Mouse (Mus musculus) embryonic facial prominence, embryonic 14.5 days (tissue): ENCODE results near the gene Susd4. TPM values are rescaled to one million over a fixed set of nuclear protein-coding genes. Genes with fewer than 3 reads are reported as not detected.

Experiments used
- ATAC-seq: fragments of 200-750 bp; cut with Nextera tagmentation; 2 replicates; pipeline ENCODE4 v1.8.0; 2017; ENCODE audit warnings: low read depth, moderate number of reproducible peaks, moderate TSS enrichment
- DNase-seq: peaks from one replicate; pipeline ENCODE4 v3.0.0-alpha.2; 2015; ENCODE audit warnings: low spot score
- H3K27ac ChIP-seq: fragments of 300-500 bp; sonication (generic); replicated peaks from 2 replicates; pipeline ENCODE4 v1.5.1; 2014; ENCODE audit warnings: low read depth, mild to moderate bottlenecking, low read length, moderate library complexity
- H3K27me3 ChIP-seq: fragments of 300-500 bp; sonication (generic); replicated peaks from 2 replicates; pipeline ENCODE4 v1.6.1; 2014; ENCODE audit warnings: low read length; ENCODE audit not compliant: control insufficient read depth, insufficient read depth
- H3K36me3 ChIP-seq: fragments of 300-500 bp; sonication (generic); 2 replicates; pipeline ENCODE4 v1.6.1; 2014; ENCODE audit warnings: low read length, mixed read lengths; ENCODE audit not compliant: control insufficient read depth, insufficient read depth
- H3K4me1 ChIP-seq: fragments of 300-500 bp; sonication (generic); 2 replicates; pipeline ENCODE4 v1.6.1; 2014; ENCODE audit warnings: antibody characterized with exemption, low read length; ENCODE audit not compliant: control insufficient read depth, insufficient read depth
- H3K4me2 ChIP-seq: fragments of 300-500 bp; sonication (generic); 2 replicates; pipeline ENCODE4 v1.6.1; 2014; ENCODE audit warnings: low read depth, mild to moderate bottlenecking, low read length, moderate library complexity, mixed read lengths
- H3K4me3 ChIP-seq: fragments of 300-500 bp; sonication (generic); 2 replicates; pipeline ENCODE4 v1.5.1; 2014; ENCODE audit warnings: low read depth, mild to moderate bottlenecking, low read length
- H3K9ac ChIP-seq: fragments of 300-500 bp; sonication (generic); 2 replicates; pipeline ENCODE4 v1.6.1; 2014; ENCODE audit warnings: low read depth, mild to moderate bottlenecking, low read length, moderate library complexity, mixed read lengths
- H3K9me3 ChIP-seq: fragments of 300-500 bp; sonication (generic); 2 replicates; pipeline ENCODE4 v1.6.1; 2016; ENCODE audit warnings: low read length; ENCODE audit not compliant: control insufficient read depth
- WGBS: fragments of 180-500 bp; shearing (Covaris S2); extraction: QIAGEN DNeasy Blood & Tissue Kit; methylation state at CpG from one replicate; pipeline ENCODE4 v1.1.7; 2014; 5-methylcytosine and 5-hydroxymethylcytosine counted together
- polyA plus RNA-seq: library from polyadenylated mRNA; unstranded; fragments of >200 nt; fragmentation: Nextera tagmentation; extraction: Ambion mirVana; gene quantifications from 2 replicates; pipeline ENCODE4 v1.2.1, GENCODE M21; 2014

The Susd4 gene
- polyA plus RNA-seq, 1 experiment from 2014 or later, result 11.7 TPM

DNA sequence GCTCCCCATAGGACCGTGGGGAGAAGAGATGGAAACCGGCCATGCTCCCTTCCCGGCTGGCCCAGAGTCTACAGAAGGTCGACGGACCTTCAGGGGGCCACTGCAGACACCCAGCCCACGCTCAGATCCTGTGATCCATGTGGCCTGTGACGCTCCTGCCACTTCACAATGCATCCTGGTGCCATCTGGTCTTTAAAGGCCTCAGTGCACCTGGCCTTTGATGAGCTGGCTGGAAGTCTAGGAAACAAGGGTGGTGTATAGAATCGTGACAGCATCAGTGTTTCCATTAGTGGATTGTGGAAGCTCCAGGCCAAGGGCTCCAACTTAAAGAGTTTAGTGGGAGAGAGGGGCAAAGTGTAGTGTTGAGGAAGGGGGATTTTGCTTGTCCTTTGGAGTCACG lies 14.6 kb upstream of the Susd4 start, which contains the start of gene Ccdc185:
Ccdc185 (minus strand) TSS at position 101 of the 400 bp plus-strand sequence.
- no peak for DNase-seq
- Histone ChIP-seq H3K27me3 (no peaks in the 10 kb centered on the region), H3K9ac (no peak within 1 kb of the TSS), H3K36me3 (no peaks in the 10 kb centered on the region), H3K27ac (no peak within 1 kb of the TSS), H3K4me3 (no peak within 1 kb of the TSS), H3K4me1 (no peaks in the 10 kb centered on the region), H3K4me2 (no peak within 1 kb of the TSS), H3K9me3 (no peaks in the 10 kb centered on the region)
- ATAC-seq, result no peak
- WGBS, result 93% methylated on average over 9 of the region's 9 CpGs

- H3K4me3 ChIP-seq, result no peak overlapping the region
- no peaks in the 10 kb centered on the region for H3K27me3 ChIP-seq
- DNase-seq (no peak), ATAC-seq (no peak)
- no peak overlapping the region for H3K27ac ChIP-seq
- H3K36me3 ChIP-seq, result no peaks in the 10 kb centered on the region
- WGBS, result 75% methylated on average over 8 of the region's 8 CpGs
- no peak overlapping the region for H3K4me2 ChIP-seq
- H3K9me3 ChIP-seq, result no peaks in the 10 kb centered on the region
- no peak overlapping the region for H3K9ac ChIP-seq
- no peaks in the 10 kb centered on the region for H3K4me1 ChIP-seq
Measured at GRCm38 (mm10) chr1:182751301-182751700, 12.4 kb upstream of the Susd4 start.

DNA sequence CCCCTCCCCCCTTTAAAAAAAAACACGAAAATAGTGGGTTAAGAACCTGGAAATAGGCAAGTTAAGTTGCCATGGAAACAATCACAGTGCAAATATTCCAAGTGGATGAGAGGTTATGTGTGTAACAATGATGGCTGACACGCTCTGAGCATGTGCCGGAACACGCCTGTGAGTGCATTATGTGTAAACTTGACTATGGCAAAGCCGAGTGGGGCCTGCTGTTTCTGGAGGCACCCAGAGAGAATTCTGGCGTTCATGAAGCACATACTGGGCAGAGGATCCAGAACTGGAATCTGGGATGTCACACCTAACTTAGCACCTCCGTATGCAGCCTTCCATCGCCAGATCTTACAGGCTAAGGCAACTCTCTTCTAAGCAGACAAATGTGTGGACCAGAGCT lies 10.0 kb upstream of the Susd4 start:
- H3K4me1 ChIP-seq, result no peaks in the 10 kb centered on the region
- DNase-seq (no peak), ATAC-seq (no peak)
- 70% methylated on average over 8 of the region's 8 CpGs for WGBS
- no peaks in the 10 kb centered on the region for H3K9me3 ChIP-seq
- H3K27ac ChIP-seq, result no peak overlapping the region
- H3K4me2 ChIP-seq, result no peak overlapping the region
- H3K27me3 ChIP-seq, result no peaks in the 10 kb centered on the region
- no peak overlapping the region for H3K9ac ChIP-seq
- H3K4me3 ChIP-seq, result no peak overlapping the region
- H3K36me3 ChIP-seq, result no peaks in the 10 kb centered on the region

DNA sequence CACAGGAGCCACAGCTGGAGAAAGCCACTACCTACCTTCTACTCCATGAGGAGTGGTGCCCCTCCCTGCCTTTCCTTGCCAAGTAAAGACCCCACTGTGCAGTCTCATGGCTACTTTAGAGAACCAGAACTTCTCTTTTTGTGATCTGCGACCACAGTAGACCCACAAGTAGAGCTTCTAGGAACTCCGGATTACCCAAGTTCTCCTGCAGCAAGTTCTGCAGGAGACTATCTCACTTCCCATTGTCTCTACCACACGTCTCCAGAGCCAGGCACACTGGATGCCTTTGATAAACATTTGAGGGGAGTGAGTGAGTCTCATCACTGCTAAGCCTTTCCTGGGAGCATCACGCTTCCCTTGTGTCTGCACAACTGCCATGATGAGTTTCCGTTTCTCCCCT lies 8.8 kb upstream of the Susd4 start:
- H3K9me3 ChIP-seq, result no peaks in the 10 kb centered on the region
- no peaks in the 10 kb centered on the region for H3K27me3 ChIP-seq
- no peak overlapping the region for H3K27ac ChIP-seq
- no peak overlapping the region for H3K4me3 ChIP-seq
- no peak for DNase-seq
- H3K9ac ChIP-seq, result no peak overlapping the region
- no peak for ATAC-seq
- no peaks in the 10 kb centered on the region for H3K36me3 ChIP-seq
- no peaks in the 10 kb centered on the region for H3K4me1 ChIP-seq
- 82% methylated on average over 5 of the region's 5 CpGs for WGBS
- no peak overlapping the region for H3K4me2 ChIP-seq

DNA sequence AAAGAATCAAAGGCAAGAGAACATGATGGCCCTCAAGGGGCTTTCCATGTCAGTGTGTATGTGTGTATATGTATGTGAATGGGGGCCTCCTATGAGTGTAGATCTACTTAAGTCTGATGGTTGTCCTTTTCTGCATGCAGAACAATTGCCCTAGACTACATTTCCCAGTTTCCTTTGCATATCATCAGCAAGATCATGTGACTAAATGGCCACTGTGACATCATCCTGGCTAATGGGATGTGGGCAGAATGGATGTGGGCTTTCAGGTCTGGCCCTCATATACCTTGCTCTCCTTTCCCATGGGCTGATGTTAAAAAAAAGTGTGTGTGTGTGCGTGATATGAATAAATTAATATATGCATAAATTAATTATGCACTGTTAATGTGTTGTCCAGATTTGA lies 4.9 kb upstream of the Susd4 start:
- DNase-seq, result no peak

DNA sequence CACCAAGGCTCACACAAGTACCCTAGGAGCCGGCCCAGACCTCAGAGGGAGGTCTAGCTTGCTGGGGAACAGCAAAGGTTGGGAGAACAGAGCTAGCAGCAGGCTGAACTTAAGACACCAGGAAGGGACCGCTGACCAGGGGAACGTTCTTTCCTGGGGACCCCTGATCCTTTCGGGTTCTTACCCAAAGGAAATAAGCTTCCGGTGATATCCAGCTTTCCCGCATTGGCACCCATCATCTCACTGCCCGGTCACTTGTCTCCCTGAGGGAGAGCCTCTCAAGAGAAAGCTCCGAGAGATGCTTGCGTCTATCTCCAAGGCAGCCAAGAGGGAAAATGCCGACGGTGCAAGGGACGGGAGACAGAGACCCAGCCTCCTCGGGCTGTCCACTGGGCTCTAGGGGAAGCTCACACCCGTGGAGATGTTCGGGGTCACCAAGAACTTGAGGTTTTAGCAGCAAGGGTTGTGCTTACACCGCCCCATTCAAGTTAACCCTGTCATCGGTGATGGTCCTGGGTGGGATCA lies 407 bp upstream of the Susd4 start:
- Histone ChIP-seq H3K9me3 (no peaks in the 10 kb centered on the region), H3K4me1 (0 out of 2 replicates have a peak, but pooled peaks cover 3% of the 10 kb centered on the region), H3K9ac (no peak overlapping the region), H3K36me3 (no peaks in the 10 kb centered on the region), H3K4me3 (peak overlapping the region; percentile 67), H3K27me3 (peaks cover 15% of the 10 kb centered on the region), H3K4me2 (peak overlapping the region; percentile 89), H3K27ac (no peak overlapping the region)
- ATAC-seq (no peak), DNase-seq (no peak)
- WGBS, result 10% methylated on average over 15 of the region's 17 CpGs

More for the DNA sequence above, 4.9 kb upstream of the Susd4 start:
- Histone ChIP-seq H3K4me2 (no peak overlapping the region), H3K9ac (no peak overlapping the region), H3K36me3 (no peaks in the 10 kb centered on the region), H3K9me3 (no peaks in the 10 kb centered on the region), H3K4me3 (no peak overlapping the region), H3K27ac (no peak overlapping the region), H3K27me3 (peaks cover 13% of the 10 kb centered on the region), H3K4me1 (no peaks in the 10 kb centered on the region)
- 96% methylated on average over 1 of the region's 1 CpGs for WGBS
- no peak for ATAC-seq

- H3K27me3 ChIP-seq, result peaks cover 15% of the 10 kb centered on the region
- 3% methylated on average over 26 of the region's 27 CpGs for WGBS
- peak; percentile 58 for DNase-seq
Measured at GRCm38 (mm10) chr1:182764541-182765281, 1.1 kb downstream of the Susd4 start.

GRCm38 (mm10) chr1:182775576-182775975 lies 11.9 kb downstream of the Susd4 start:
- H3K36me3 ChIP-seq, result no peaks in the 10 kb centered on the region
- no peak overlapping the region for H3K27ac ChIP-seq
- ATAC-seq (no peak), DNase-seq (no peak)
- H3K4me2 ChIP-seq, result no peak overlapping the region
- WGBS, result 86% methylated on average over 7 of the region's 7 CpGs
- H3K4me3 ChIP-seq, result no peak overlapping the region
- H3K27me3 ChIP-seq, result no peaks in the 10 kb centered on the region
- H3K9me3 ChIP-seq, result no peaks in the 10 kb centered on the region
- no peak overlapping the region for H3K9ac ChIP-seq
- no peaks in the 10 kb centered on the region for H3K4me1 ChIP-seq

More at GRCm38 (mm10) chr1:182764541-182765281, 1.1 kb downstream of the Susd4 start:
- ATAC-seq, result peak; percentile 64
- no peaks in the 10 kb centered on the region for H3K36me3 ChIP-seq
- 0 out of 2 replicates have a peak, but pooled peaks cover 4% of the 10 kb centered on the region for H3K9me3 ChIP-seq
- H3K27ac ChIP-seq, result peak overlapping the region; percentile 28; the same call in 1 of the 2 replicates
- peak overlapping the region; percentile 89 for H3K4me2 ChIP-seq
- 0 out of 2 replicates have a peak, but pooled peaks cover 3% of the 10 kb centered on the region for H3K4me1 ChIP-seq
- peak overlapping the region; percentile 64 for H3K9ac ChIP-seq
- H3K4me3 ChIP-seq, result peak overlapping the region; percentile 67
